Mouse (Mus musculus) kidney, embryonic 14.5 days (tissue): ENCODE measurements around the gene Tcf15. TPM values are rescaled to one million over a fixed set of nuclear protein-coding genes. Genes with fewer than 3 reads are reported as not detected.
A peak's percentile ranks its signal among the peaks of the same experiment; 100 is the strongest.

Experiments
- ATAC-seq: fragments of 200-750 bp; cut with Nextera tagmentation; 2 replicates; pipeline ENCODE4 v1.8.0; 2017; ENCODE audit warnings: moderate number of reproducible peaks, mild to moderate bottlenecking, moderate TSS enrichment, moderate library complexity; ENCODE audit not compliant: low FRiP score, low TSS enrichment
- H3K27ac ChIP-seq: fragments of 300-500 bp; sonication (generic); 2 replicates; pipeline ENCODE4 v1.5.1; 2014; ENCODE audit warnings: low read depth, mild to moderate bottlenecking, low read length, moderate library complexity, mixed read lengths
- H3K27me3 ChIP-seq: fragments of 300-500 bp; sonication (generic); 2 replicates; pipeline ENCODE4 v1.6.1; 2014; ENCODE audit warnings: mild to moderate bottlenecking, low read length; ENCODE audit not compliant: control insufficient read depth, insufficient read depth
- H3K36me3 ChIP-seq: fragments of 300-500 bp; sonication (generic); 2 replicates; pipeline ENCODE4 v1.6.1; 2014; ENCODE audit warnings: low read length, mixed read lengths; ENCODE audit not compliant: control insufficient read depth, insufficient read depth
- H3K4me1 ChIP-seq: fragments of 300-500 bp; sonication (generic); 2 replicates; pipeline ENCODE4 v1.6.1; 2014; ENCODE audit warnings: low read length, mixed read lengths; ENCODE audit not compliant: control insufficient read depth, insufficient read depth
- H3K4me2 ChIP-seq: fragments of 300-500 bp; sonication (generic); replicated peaks from 2 replicates; pipeline ENCODE4 v1.6.1; 2014; ENCODE audit warnings: low read depth, mild to moderate bottlenecking, low read length
- H3K4me3 ChIP-seq: fragments of 300-500 bp; sonication (generic); 2 replicates; pipeline ENCODE4 v1.5.1; 2014; ENCODE audit warnings: mild to moderate bottlenecking, low read length
- H3K9ac ChIP-seq: fragments of 300-500 bp; sonication (generic); 2 replicates; pipeline ENCODE4 v1.6.1; 2014; ENCODE audit warnings: low read depth, mild to moderate bottlenecking, low read length, moderate library complexity
- H3K9me3 ChIP-seq: fragments of 300-500 bp; sonication (generic); 2 replicates; pipeline ENCODE4 v1.6.1; 2016; ENCODE audit warnings: low read length; ENCODE audit not compliant: control insufficient read depth
- WGBS: fragments of 180-500 bp; shearing (Covaris S2); extraction: QIAGEN DNeasy Blood & Tissue Kit; methylation state at CpG from one replicate; pipeline ENCODE4 v1.1.7; 2014; 5-methylcytosine and 5-hydroxymethylcytosine counted together
- polyA plus RNA-seq: library from polyadenylated mRNA; unstranded; fragments of >200 nt; fragmentation: Nextera tagmentation; extraction: Ambion mirVana; gene quantifications from 2 replicates; pipeline ENCODE4 v1.2.1, GENCODE M21; 2014

The Tcf15 gene
- polyA plus RNA-seq, 1 experiment from 2014 or later: 18.2 TPM

- H3K4me2 ChIP-seq: no peak overlapping the region
- H3K4me1 ChIP-seq: peaks cover 5% of the 10 kb centered on the region; the same call in 1 of the 2 replicates
- peaks cover 16% of the 10 kb centered on the region for H3K27me3 ChIP-seq
- H3K9me3 ChIP-seq: no peaks in the 10 kb centered on the region
- WGBS: 90% methylated on average over 9 of the region's 9 CpGs
- H3K9ac ChIP-seq: no peak overlapping the region
- H3K36me3 ChIP-seq: no peaks in the 10 kb centered on the region
- no peak for ATAC-seq
- no peak overlapping the region for H3K4me3 ChIP-seq
- no peak overlapping the region for H3K27ac ChIP-seq
Measured at GRCm38 (mm10) chr2:152148675-152149074, 5.3 kb downstream of the Tcf15 start.

GRCm38 (mm10) chr2:152149891-152150290, 6.5 kb downstream of the Tcf15 start:
- H3K36me3 ChIP-seq: no peaks in the 10 kb centered on the region
- peaks cover 4% of the 10 kb centered on the region for H3K27me3 ChIP-seq
- H3K9me3 ChIP-seq: no peaks in the 10 kb centered on the region
- no peak overlapping the region for H3K27ac ChIP-seq
- H3K9ac ChIP-seq: no peak overlapping the region
- H3K4me1 ChIP-seq: no peaks in the 10 kb centered on the region
- ATAC-seq: no peak
- WGBS: 33% methylated on average over 4 of the region's 4 CpGs
- H3K4me3 ChIP-seq: no peak overlapping the region
- H3K4me2 ChIP-seq: no peak overlapping the region

- Histone ChIP-seq H3K9me3 (no peaks in the 10 kb centered on the region), H3K27me3 (no peaks in the 10 kb centered on the region; the same call in 1 of the 2 replicates), H3K36me3 (no peaks in the 10 kb centered on the region), H3K9ac (no peak overlapping the region), H3K4me1 (no peaks in the 10 kb centered on the region), H3K4me3 (no peak overlapping the region), H3K4me2 (no peak overlapping the region), H3K27ac (no peak overlapping the region)
- ATAC-seq: no peak
- WGBS: 69% methylated on average over 6 of the region's 6 CpGs
Measured at GRCm38 (mm10) chr2:152150373-152150772, 7.0 kb downstream of the Tcf15 start.

GRCm38 (mm10) chr2:152153361-152153760, 10.0 kb downstream of the Tcf15 start:
- H3K36me3 ChIP-seq: no peaks in the 10 kb centered on the region
- H3K4me2 ChIP-seq: no peak overlapping the region
- 15% methylated on average over 3 of the region's 3 CpGs for WGBS
- no peak overlapping the region for H3K9ac ChIP-seq
- H3K27me3 ChIP-seq: no peaks in the 10 kb centered on the region
- no peaks in the 10 kb centered on the region for H3K4me1 ChIP-seq
- H3K9me3 ChIP-seq: no peaks in the 10 kb centered on the region
- no peak for ATAC-seq
- H3K27ac ChIP-seq: no peak overlapping the region
- no peak overlapping the region for H3K4me3 ChIP-seq

GRCm38 (mm10) chr2:152155414-152156208, 12.2 kb downstream of the Tcf15 start:
- peak; percentile 60; the same call in 1 of the 2 replicates for ATAC-seq
- Histone ChIP-seq H3K27ac (no peak overlapping the region), H3K9me3 (no peaks in the 10 kb centered on the region), H3K9ac (no peak overlapping the region), H3K4me1 (no peaks in the 10 kb centered on the region), H3K4me2 (no peak overlapping the region), H3K36me3 (no peaks in the 10 kb centered on the region), H3K4me3 (no peak overlapping the region), H3K27me3 (no peaks in the 10 kb centered on the region)
- 47% methylated on average over 7 of the region's 7 CpGs for WGBS

- H3K27ac ChIP-seq: no peak overlapping the region
- no peak overlapping the region for H3K4me2 ChIP-seq
- H3K9ac ChIP-seq: no peak overlapping the region; the same call in 1 of the 2 replicates
- no peaks in the 10 kb centered on the region for H3K4me1 ChIP-seq
- no peaks in the 10 kb centered on the region for H3K36me3 ChIP-seq
- no peaks in the 10 kb centered on the region for H3K9me3 ChIP-seq
- 54% methylated on average over 6 of the region's 6 CpGs for WGBS
- H3K4me3 ChIP-seq: no peak overlapping the region
- no peak for ATAC-seq
- no peaks in the 10 kb centered on the region for H3K27me3 ChIP-seq
Measured at GRCm38 (mm10) chr2:152156471-152156870, 13.1 kb downstream of the Tcf15 start.

GRCm38 (mm10) chr2:152159487-152159886, 16.1 kb downstream of the Tcf15 start:
- no peak overlapping the region for H3K27ac ChIP-seq
- H3K4me3 ChIP-seq: no peak overlapping the region
- no peaks in the 10 kb centered on the region for H3K4me1 ChIP-seq
- 79% methylated on average over 1 of the region's 1 CpGs for WGBS
- no peaks in the 10 kb centered on the region for H3K36me3 ChIP-seq
- no peaks in the 10 kb centered on the region for H3K27me3 ChIP-seq
- H3K9me3 ChIP-seq: no peaks in the 10 kb centered on the region
- no peak for ATAC-seq
- H3K9ac ChIP-seq: no peak overlapping the region
- no peak overlapping the region for H3K4me2 ChIP-seq

GRCm38 (mm10) chr2:152166257-152166656, 22.9 kb downstream of the Tcf15 start:
- Histone ChIP-seq H3K9ac (no peak overlapping the region), H3K36me3 (no peaks in the 10 kb centered on the region), H3K4me3 (no peak overlapping the region), H3K27ac (no peak overlapping the region), H3K4me2 (no peak overlapping the region), H3K27me3 (no peaks in the 10 kb centered on the region), H3K4me1 (no peaks in the 10 kb centered on the region), H3K9me3 (no peaks in the 10 kb centered on the region)
- ATAC-seq: no peak
- 91% methylated on average over 6 of the region's 6 CpGs for WGBS

- Histone ChIP-seq H3K27me3 (no peaks in the 10 kb centered on the region), H3K4me1 (no peaks in the 10 kb centered on the region), H3K36me3 (no peaks in the 10 kb centered on the region), H3K9me3 (no peaks in the 10 kb centered on the region), H3K4me2 (no peak overlapping the region), H3K27ac (no peak overlapping the region), H3K4me3 (no peak overlapping the region), H3K9ac (no peak overlapping the region)
- 0 out of 2 replicates have a peak, but pooled peaks have one; percentile 46 for ATAC-seq
- 27% methylated on average over 8 of the region's 8 CpGs for WGBS
Measured at GRCm38 (mm10) chr2:152167851-152168290, 24.5 kb downstream of the Tcf15 start.
